ENCODE assay signal across 33 mouse cellular contexts in genomic region chr4:120841342-120841741, GRCm38 (mm10). TPM values are rescaled to one million over a fixed set of nuclear protein-coding genes. Genes with fewer than 3 reads are reported as not detected.
"Had no signal": no experiment of that assay in that cellular context is flagged by ENCODE, and none has a peak within 500 bp of the region (broad histone marks: within the 10 kb centered on the region; RNA-seq: fewer than 3 reads in every experiment).

No protein-coding gene starts in this region.

- H3K9ac ChIP-seq: limb, embryonic 12.5 days; limb, embryonic 13.5 days; limb, embryonic 15.5 days; liver, embryonic 12.5 days; liver, embryonic 13.5 days; liver, embryonic 14.5 days; liver, embryonic 15.5 days; liver, postnatal 0 days; lung, embryonic 14.5 days; lung, embryonic 15.5 days; midbrain, embryonic 12.5 days; midbrain, embryonic 13.5 days; midbrain, embryonic 15.5 days; neural tube, embryonic 12.5 days had no signal

- H3K4me1 ChIP-seq: limb, embryonic 10.5 days; limb, embryonic 12.5 days; limb, embryonic 13.5 days; limb, embryonic 15.5 days; lung, embryonic 15.5 days; megakaryocyte, embryonic 14.5 days; midbrain, embryonic 10.5 days; midbrain, embryonic 12.5 days; midbrain, embryonic 13.5 days; midbrain, embryonic 15.5 days; neural tube, embryonic 12.5 days had no signal

- DNase-seq: left cerebral cortex, postnatal 4 days; liver; liver, embryonic 13.5 days; liver, postnatal 0 days; lung, adult 18-20 months; lung, adult 2 months; lung, embryonic 14.5 days; lung, postnatal 10 days; lung, postnatal 14 days; lung, postnatal 36 days; lung, postnatal 4 days; midbrain, embryonic 14.5 days had no signal

- H3K9me3 ChIP-seq: limb, embryonic 10.5 days; limb, embryonic 12.5 days; limb, embryonic 13.5 days; limb, embryonic 15.5 days; liver, embryonic 12.5 days; liver, embryonic 13.5 days; liver, embryonic 15.5 days; lung, embryonic 15.5 days; megakaryocyte, embryonic 14.5 days; midbrain, embryonic 10.5 days; midbrain, embryonic 12.5 days; midbrain, embryonic 13.5 days; midbrain, embryonic 15.5 days; neural tube, embryonic 12.5 days had no signal

- H3K4me2 ChIP-seq: limb, embryonic 12.5 days; limb, embryonic 13.5 days; limb, embryonic 15.5 days; liver, embryonic 11.5 days; liver, embryonic 12.5 days; liver, embryonic 13.5 days; liver, embryonic 15.5 days; lung, embryonic 14.5 days; lung, embryonic 15.5 days; midbrain, embryonic 12.5 days; midbrain, embryonic 13.5 days; midbrain, embryonic 15.5 days; neural tube, embryonic 12.5 days had no signal

- H3K27me3 ChIP-seq: liver, embryonic 13.5 days; liver, embryonic 15.5 days; lung, embryonic 15.5 days; midbrain, embryonic 12.5 days; midbrain, embryonic 13.5 days; midbrain, embryonic 15.5 days; neural tube, embryonic 12.5 days had no signal

- H3K27ac ChIP-seq: left cerebral cortex, adult 2 months; limb, embryonic 10.5 days; limb, embryonic 12.5 days; limb, embryonic 13.5 days; limb, embryonic 15.5 days; liver, embryonic 12.5 days; liver, embryonic 13.5 days; liver, embryonic 14.5 days; liver, embryonic 15.5 days; lung, embryonic 15.5 days; macrophage; midbrain, embryonic 10.5 days; midbrain, embryonic 12.5 days; midbrain, embryonic 13.5 days; midbrain, embryonic 15.5 days; neural tube, embryonic 12.5 days had no signal

- H3K4me3 ChIP-seq: left cerebral cortex, adult 2 months; limb, embryonic 10.5 days; limb, embryonic 12.5 days; limb, embryonic 13.5 days; limb, embryonic 15.5 days; liver, embryonic 12.5 days; liver, embryonic 13.5 days; liver, embryonic 15.5 days; lung, embryonic 15.5 days; megakaryocyte, embryonic 14.5 days; midbrain, embryonic 10.5 days; midbrain, embryonic 12.5 days; midbrain, embryonic 13.5 days; midbrain, embryonic 15.5 days; myocyte; neural tube, embryonic 12.5 days had no signal

- H3K36me3 ChIP-seq: limb, embryonic 10.5 days; limb, embryonic 12.5 days; limb, embryonic 13.5 days; limb, embryonic 15.5 days; liver, embryonic 12.5 days; liver, embryonic 13.5 days; liver, embryonic 15.5 days; lung, embryonic 15.5 days; midbrain, embryonic 10.5 days; midbrain, embryonic 12.5 days; midbrain, embryonic 13.5 days; midbrain, embryonic 15.5 days; neural tube, embryonic 12.5 days had no signal

- ATAC-seq: liver, embryonic 12.5 days; liver, postnatal 0 days; lung, postnatal 0 days; midbrain, embryonic 13.5 days; midbrain, embryonic 15.5 days; midbrain, embryonic 16.5 days had no signal

RNA-seq across cellular contexts. Expression of gene Rims3, which starts 13.3 kb away (rescaled TPM):
- total RNA-seq: megakaryocyte-erythroid progenitor cell, adult 5-6 weeks had no signal
